Mouse (Mus musculus) myocyte (in vitro differentiated cells): ENCODE results near the gene Cgn.
"Not testable (repeated sequence)": the region's sequence is repeated elsewhere in the genome, so short reads cannot be mapped to it uniquely, and the experiment has no call there.

Source experiments
- CEBPB ChIP-seq: IDR thresholded peaks from 2 replicates; pipeline ENCODE4 v1.6.1; 2011; ENCODE audit warnings: mild to moderate bottlenecking, moderate library complexity; ENCODE audit not compliant: poor library complexity, insufficient read depth, severe bottlenecking
- E2F4 ChIP-seq: IDR thresholded peaks from one replicate; pipeline ENCODE4 v1.6.1; 2011; ENCODE audit warnings: mild to moderate bottlenecking, control low read depth, moderate library complexity; ENCODE audit not compliant: insufficient read depth
- MAX ChIP-seq: IDR thresholded peaks from one replicate; pipeline ENCODE4 v1.6.1; 2011; ENCODE audit warnings: low read depth, mild to moderate bottlenecking, control low read depth
- MYOD1 ChIP-seq, 3 experiments: IDR thresholded peaks; one replicate each; pipeline ENCODE4 v1.6.1; 2011; ENCODE audit warnings: control low read depth in 2 of 3, low read depth in 2 of 3, mild to moderate bottlenecking in 2 of 3, moderate library complexity in 1 of 3; ENCODE audit not compliant: insufficient read length in 2 of 3, control insufficient read depth in 1 of 3
- MYOG ChIP-seq, 3 experiments: IDR thresholded peaks; one replicate each; pipeline ENCODE4 v1.6.1; 2011; ENCODE audit warnings: control low read depth in 2 of 3, low read depth in 2 of 3, mild to moderate bottlenecking in 2 of 3; ENCODE audit not compliant: insufficient read length in 2 of 3, control insufficient read depth in 1 of 3, insufficient read depth in 1 of 3
- POLR2A ChIP-seq: IDR thresholded peaks from one replicate; pipeline ENCODE4 v1.6.1; 2011; ENCODE audit warnings: low read depth, mild to moderate bottlenecking, control low read depth, moderate library complexity; ENCODE audit not compliant: insufficient read length
- POLR2AphosphoS2 ChIP-seq: IDR thresholded peaks from one replicate; pipeline ENCODE4 v1.6.1; 2011; ENCODE audit warnings: low read depth, control low read depth; ENCODE audit not compliant: insufficient read length
- REST ChIP-seq: IDR thresholded peaks from one replicate; pipeline ENCODE4 v1.6.1; 2011; ENCODE audit warnings: mild to moderate bottlenecking, control low read depth, moderate library complexity; ENCODE audit not compliant: insufficient read depth, insufficient read length
- SRF ChIP-seq: IDR thresholded peaks from one replicate; pipeline ENCODE4 v1.6.1; 2011; ENCODE audit warnings: low read depth; ENCODE audit not compliant: control insufficient read depth, insufficient read length
- TCF12 ChIP-seq: IDR thresholded peaks from one replicate; pipeline ENCODE4 v1.6.1; 2011; ENCODE audit warnings: mild to moderate bottlenecking, control low read depth; ENCODE audit not compliant: poor library complexity, insufficient read depth, severe bottlenecking
- TCF3 ChIP-seq: IDR thresholded peaks from one replicate; pipeline ENCODE4 v1.6.1; 2011; ENCODE audit warnings: low read depth, control low read depth; ENCODE audit not compliant: insufficient read length
- USF1 ChIP-seq: IDR thresholded peaks from one replicate; pipeline ENCODE4 v1.6.1; 2011; ENCODE audit warnings: low read depth, mild to moderate bottlenecking, control low read depth, moderate library complexity

- TF ChIP-seq POLR2A; E2F4; CEBPB; MAX; TCF12; MYOG (IDR thresholded peaks at IDR 0.05; ENCODE audit: control insufficient read depth in 1 of 3, insufficient read depth in 1 of 3, insufficient read length in 2 of 3, low read depth in 2 of 3); TCF3; POLR2AphosphoS2; MYOD1 (IDR thresholded peaks at IDR 0.05; ENCODE audit: control insufficient read depth in 1 of 3, insufficient read length in 2 of 3, low read depth in 2 of 3); SRF; USF1; REST: not testable (repeated sequence)
These were observed 27.9 kb downstream of the Cgn start for GRCm38 (mm10) chr3:94758427-94758826.
